ENCODE assay signal across 18 mouse cellular contexts in the genomic region with DNA sequence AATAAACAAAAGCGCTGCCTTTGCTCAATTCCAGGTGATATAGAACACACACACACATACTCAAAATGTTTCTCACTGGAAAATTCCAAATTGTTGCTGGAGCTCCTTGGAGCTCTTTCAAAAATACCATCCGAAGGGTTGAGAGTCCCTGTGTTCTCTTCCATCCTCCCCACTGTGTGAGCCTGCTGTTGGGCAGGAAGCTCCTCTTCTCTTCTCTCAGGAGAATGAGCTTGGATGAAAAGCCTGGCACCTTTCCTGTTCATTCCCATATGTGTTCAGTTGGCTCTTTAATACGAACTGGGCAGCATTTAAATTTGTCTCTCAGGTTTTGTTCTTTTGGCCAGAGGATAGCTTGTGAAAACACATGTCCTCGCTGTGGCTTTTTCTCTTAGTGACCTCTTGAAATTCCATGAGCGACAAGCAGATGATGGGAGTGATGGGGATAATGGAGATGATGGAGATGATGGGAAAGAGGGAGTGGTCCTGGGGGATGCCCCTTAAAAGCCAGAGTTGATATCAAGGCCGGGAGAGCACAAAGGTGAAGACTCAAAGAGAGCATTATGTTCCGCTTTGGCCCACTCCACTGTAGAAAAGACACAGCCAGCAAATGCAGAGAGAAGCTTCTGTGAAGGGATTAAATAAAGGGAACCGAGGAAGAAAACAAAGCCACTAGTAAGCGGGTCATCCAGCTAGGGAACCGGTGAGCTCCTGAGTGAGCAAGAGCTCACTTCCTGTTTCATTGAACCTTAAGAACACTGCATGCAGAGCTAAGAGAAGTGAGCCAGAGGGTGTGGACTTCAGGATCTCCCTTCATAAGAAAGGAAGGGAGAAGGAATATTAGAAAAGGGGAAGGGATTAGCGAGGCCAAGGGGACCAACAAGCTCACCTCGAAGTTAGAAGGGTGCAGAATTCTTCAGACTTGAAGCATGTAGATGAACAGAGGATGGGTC. TPM values are rescaled to one million over a fixed set of nuclear protein-coding genes. Genes with fewer than 3 reads are reported as not detected.
DNase-seq lines count a peak whose midpoint lies in the region; TF ChIP-seq lines count a peak whose summit lies in the region.
"Had no signal": no experiment of that assay in that cellular context is flagged by ENCODE, and none has a peak within 500 bp of the region (broad histone marks: within the 10 kb centered on the region; RNA-seq: fewer than 3 reads in every experiment).

No protein-coding gene starts in this region.

- no peak for TF ChIP-seq CTCF in small intestine, adult 2 months (IDR thresholded peaks at IDR 0.05; ENCODE audit: extremely low read depth, insufficient read length, insufficient replicate concordance, low read depth, low read length)

- H3K4me1 ChIP-seq in small intestine, adult 2 months (ENCODE audit: control insufficient read depth, insufficient read depth, insufficient read length, low read length): no peaks in the 10 kb centered on the region
- H3K4me1 ChIP-seq: heart, embryonic 15.5 days; midbrain, embryonic 10.5 days had no signal

- no peaks in the 10 kb centered on the region for H3K27me3 ChIP-seq in small intestine, adult 2 months (ENCODE audit: control insufficient read depth, insufficient read depth, low read length)

- no peak overlapping the region for H3K4me3 ChIP-seq in small intestine, adult 2 months (ENCODE audit: low read depth, low read length)
- H3K4me3 ChIP-seq: heart, embryonic 15.5 days; midbrain, embryonic 10.5 days; myocyte had no signal

- 84% methylated on average over 12 of the region's 12 CpGs for WGBS in small intestine, adult 2 months

- DNase-seq in thymus, postnatal 0 days (ENCODE audit: low spot score): peak; percentile 42
- DNase-seq in thymus, postnatal 36 days: no peak
- DNase-seq in cerebellum, adult 11-12 months: peak; percentile 95
- DNase-seq in cerebellum, postnatal 36 days: peak; percentile 80 to 85
- no peak for DNase-seq in kidney, postnatal 4 days
- no peak for DNase-seq in right cerebral cortex, postnatal 4 days
- no peak for DNase-seq in natural killer cell, adult 2 months (ENCODE audit: low spot score in 2 of 2)
- DNase-seq: adrenal gland, adult 8-10 months; gastrocnemius, postnatal 36 days; kidney, adult 2 months; lung, postnatal 10 days; thymus, postnatal 25 days had no signal

- no peak for TF ChIP-seq POLR2A in small intestine, adult 2 months (IDR thresholded peaks at IDR 0.05; ENCODE audit: low read depth, low read length)

- H3K36me3 ChIP-seq in small intestine, adult 2 months (ENCODE audit: control insufficient read depth, insufficient read depth, low read length): 0 out of 2 replicates have a peak, but pooled peaks cover 1% of the 10 kb centered on the region
- H3K36me3 ChIP-seq: heart, embryonic 15.5 days; midbrain, embryonic 10.5 days had no signal

- 0 out of 2 replicates have a peak overlapping the region, but pooled peaks have one; percentile 9 for H3K27ac ChIP-seq in small intestine, adult 2 months (ENCODE audit: insufficient read depth, low read depth, low read length)
- H3K27ac ChIP-seq: heart, embryonic 15.5 days; hindbrain, embryonic 14.5 days; midbrain, embryonic 10.5 days had no signal

RNA-seq across cellular contexts. Expression of gene Jaml, which starts 7.0 kb away (rescaled TPM):
- polyA plus RNA-seq in thymus, postnatal 0 days (2015; fragmentation: Nextera tagmentation; extraction: Ambion mirVana): 7.2 and 8.1 TPM in 2 replicates
- 2.5 and 3.9 TPM in 2 replicates for polyA plus RNA-seq in small intestine, adult 2 months (2012; rRNA removed)
- polyA plus RNA-seq: hindbrain, embryonic 14.5 days; myocyte had no signal

RNA-seq across cellular contexts. Expression of gene Mpzl3, which starts 31.0 kb away (rescaled TPM):
- polyA plus RNA-seq in thymus, postnatal 0 days (2015; fragmentation: Nextera tagmentation; extraction: Ambion mirVana): 7.7 and 8.9 TPM in 2 replicates
- polyA plus RNA-seq in small intestine, adult 2 months (2012; rRNA removed): 11.1 and 12.2 TPM in 2 replicates

RNA-seq across cellular contexts. Expression of gene Scn2b, which starts 31.6 kb away (rescaled TPM):
- 5.4 and 6.6 TPM in 2 replicates for polyA plus RNA-seq in thymus, postnatal 0 days (2015; fragmentation: Nextera tagmentation; extraction: Ambion mirVana)
- 0.27 and 0.98 TPM in 2 replicates for polyA plus RNA-seq in small intestine, adult 2 months (2012; rRNA removed)
- polyA plus RNA-seq: liver, adult 2 months; myocyte had no signal

RNA-seq across cellular contexts. Expression of gene Mpzl2, which starts 46.4 kb away (rescaled TPM):
- polyA plus RNA-seq in thymus, postnatal 0 days (2015; fragmentation: Nextera tagmentation; extraction: Ambion mirVana): 5.9 and 7.4 TPM in 2 replicates
- polyA plus RNA-seq in small intestine, adult 2 months (2012; rRNA removed): 5.3 and 8.2 TPM in 2 replicates
- polyA plus RNA-seq: myocyte had no signal

RNA-seq across cellular contexts. Expression of gene Scn4b, which starts 52.2 kb away (rescaled TPM):
- polyA plus RNA-seq in thymus, postnatal 0 days (2015; fragmentation: Nextera tagmentation; extraction: Ambion mirVana): 8.0 and 9.1 TPM in 2 replicates
- polyA plus RNA-seq in small intestine, adult 2 months (2012; rRNA removed): 0.06 and 0.09 TPM in 2 replicates
- polyA plus RNA-seq: myocyte had no signal

Comparison
In these comparisons a context has a peak if more than half of its experiments do, and no peak if none do; other contexts are left out.
1. DNase-seq: peak in thymus, postnatal 0 days (single experiment), cerebellum, adult 11-12 months (single experiment) and cerebellum, postnatal 36 days (2 of 2); none in thymus, postnatal 36 days (0 of 2), kidney, postnatal 4 days (0 of 2), right cerebral cortex, postnatal 4 days (single experiment) and natural killer cell, adult 2 months (0 of 2).